Mouse (Mus musculus) MEL (cell line): ENCODE data around the gene Rdh11. TPM values are rescaled to one million over a fixed set of nuclear protein-coding genes. Genes with fewer than 3 reads are reported as not detected.
A peak's percentile ranks its signal among the peaks of the same experiment; 100 is the strongest.

Experiments used
- DNase-seq: peaks from one replicate; pipeline ENCODE4 v3.0.0; 2011; ENCODE audit warnings: low read depth, low spot score
- H3K27ac ChIP-seq: 2 replicates; pipeline ENCODE4 v1.5.1; 2012; ENCODE audit warnings: low read depth, mild to moderate bottlenecking, control low read depth, low read length, moderate library complexity; ENCODE audit not compliant: control insufficient read depth
- H3K27me3 ChIP-seq, 2 experiments: fragments of 150-350 bp in 1 of 2; sonication (generic) in 1 of 2; 2 replicates each; pipeline ENCODE4 v1.6.1; 2012; ENCODE audit warnings: low read length in 2 of 2, mild to moderate bottlenecking in 2 of 2, improper control_type of control experiment in 1 of 2, moderate library complexity in 1 of 2; ENCODE audit not compliant: insufficient read depth in 2 of 2, control insufficient read depth in 1 of 2
- H3K36me3 ChIP-seq, 2 experiments: 2 replicates each; pipeline ENCODE4 v1.6.1; 2012 to 2014; ENCODE audit warnings: low read length in 2 of 2, improper control_type of control experiment in 1 of 2, inconsistent platforms in 1 of 2, mild to moderate bottlenecking in 1 of 2; ENCODE audit not compliant: insufficient read depth in 2 of 2, control insufficient read depth in 1 of 2
- H3K4me1 ChIP-seq, 2 experiments: fragments of 150-350 bp in 1 of 2; sonication (generic) in 1 of 2; 2 replicates each; pipeline ENCODE4 v1.6.1; 2012; ENCODE audit warnings: low read length in 2 of 2, improper control_type of control experiment in 1 of 2, mild to moderate bottlenecking in 1 of 2; ENCODE audit not compliant: insufficient read depth in 2 of 2, control insufficient read depth in 1 of 2
- H3K4me3 ChIP-seq, 2 experiments: fragments of 150-350 bp in 1 of 2; sonication (generic) in 1 of 2; 2 replicates each; pipeline ENCODE4 v1.5.1; 2012; ENCODE audit warnings: low read depth in 2 of 2, low read length in 2 of 2, mild to moderate bottlenecking in 2 of 2, moderate library complexity in 2 of 2, control low read depth in 1 of 2, improper control_type of control experiment in 1 of 2; ENCODE audit not compliant: control insufficient read depth in 1 of 2, insufficient read depth in 1 of 2
- H3K79me2 ChIP-seq: 2 replicates; pipeline ENCODE4 v1.6.1; 2012; ENCODE audit warnings: mild to moderate bottlenecking, low read length, moderate library complexity; ENCODE audit not compliant: control insufficient read depth, poor library complexity, insufficient read depth
- H3K9ac ChIP-seq: 2 replicates; pipeline ENCODE4 v1.6.1; 2012; ENCODE audit warnings: low read depth, mild to moderate bottlenecking, control low read depth, low read length, moderate library complexity; ENCODE audit not compliant: control insufficient read depth, poor library complexity, severe bottlenecking
- H3K9me3 ChIP-seq: fragments of 150-350 bp; sonication (generic); replicated peaks from 2 replicates; pipeline ENCODE4 v1.6.1; 2012; ENCODE audit warnings: mild to moderate bottlenecking, low read length, improper control_type of control experiment, moderate library complexity; ENCODE audit not compliant: insufficient read depth
- BHLHE40 ChIP-seq: IDR thresholded peaks from 2 replicates; pipeline ENCODE4 v1.6.1; 2012; ENCODE audit warnings: low read depth, mild to moderate bottlenecking, inconsistent platforms, low read length, improper control_type of control experiment, borderline replicate concordance
- CTCF ChIP-seq, 3 experiments: IDR thresholded peaks in 2 of 3; conservative IDR thresholded peaks in 1 of 3; 2 replicates each; pipeline ENCODE4 v1.5.1; 2011 to 2012; ENCODE audit warnings: low read length in 3 of 3, low read depth in 2 of 3, mild to moderate bottlenecking in 2 of 3, improper control_type of control experiment in 1 of 3, inconsistent platforms in 1 of 3, mixed read lengths in 1 of 3, moderate library complexity in 1 of 3; ENCODE audit not compliant: control insufficient read depth in 1 of 3, insufficient read depth in 1 of 3, poor library complexity in 1 of 3, severe bottlenecking in 1 of 3
- E2F4 ChIP-seq: IDR thresholded peaks from 2 replicates; pipeline ENCODE4 v1.6.1; 2011; ENCODE audit warnings: low read depth, low read length, improper control_type of control experiment, borderline replicate concordance
- EP300 ChIP-seq, 2 experiments: IDR thresholded peaks; 2 replicates each; pipeline ENCODE4 v1.6.1; 2011; ENCODE audit warnings: improper control_type of control experiment in 2 of 2, low read length in 2 of 2, low read depth in 1 of 2, mild to moderate bottlenecking in 1 of 2
- ETS1 ChIP-seq: IDR thresholded peaks from 2 replicates; pipeline ENCODE4 v1.6.1; 2012; ENCODE audit warnings: low read depth, mild to moderate bottlenecking, inconsistent platforms, low read length, improper control_type of control experiment, moderate library complexity
- GATA1 ChIP-seq: IDR thresholded peaks from 2 replicates; pipeline ENCODE4 v1.6.1; 2011; ENCODE audit warnings: low read depth, low read length, improper control_type of control experiment
- HCFC1 ChIP-seq: IDR thresholded peaks from 2 replicates; pipeline ENCODE4 v1.6.1; 2012; ENCODE audit warnings: low read depth, mild to moderate bottlenecking, inconsistent platforms, low read length, improper control_type of control experiment, moderate library complexity
- JUND ChIP-seq: IDR thresholded peaks from 2 replicates; pipeline ENCODE4 v1.6.1; 2011; ENCODE audit warnings: low read depth, mild to moderate bottlenecking, improper control_type of control experiment, low read length
- MAX ChIP-seq: IDR thresholded peaks from 2 replicates; pipeline ENCODE4 v1.6.1; 2011; ENCODE audit warnings: low read length, improper control_type of control experiment
- MEF2A ChIP-seq: IDR thresholded peaks from 2 replicates; pipeline ENCODE4 v1.6.1; 2014; ENCODE audit warnings: low read depth, mild to moderate bottlenecking, inconsistent platforms, low read length, improper control_type of control experiment; ENCODE audit not compliant: poor library complexity, insufficient replicate concordance, severe bottlenecking; ENCODE audit errors: extremely low read depth
- MYB ChIP-seq: IDR thresholded peaks from 2 replicates; pipeline ENCODE4 v1.6.1; 2011; ENCODE audit warnings: mild to moderate bottlenecking, low read depth, low read length, improper control_type of control experiment
- RAD21 ChIP-seq: IDR thresholded peaks from 2 replicates; pipeline ENCODE4 v1.6.1; 2011; ENCODE audit warnings: mild to moderate bottlenecking, low read depth, low read length, improper control_type of control experiment
- RCOR1 ChIP-seq: IDR thresholded peaks from 2 replicates; pipeline ENCODE4 v1.6.1; 2012; ENCODE audit warnings: low read depth, mild to moderate bottlenecking, inconsistent platforms, low read length, improper control_type of control experiment
- SMC3 ChIP-seq: IDR thresholded peaks from 2 replicates; pipeline ENCODE4 v1.6.1; 2011; ENCODE audit warnings: low read depth, low read length, improper control_type of control experiment
- UBTF ChIP-seq: IDR thresholded peaks from 2 replicates; pipeline ENCODE4 v1.6.1; 2012; ENCODE audit warnings: low read depth, mild to moderate bottlenecking, inconsistent platforms, low read length, improper control_type of control experiment, moderate library complexity, borderline replicate concordance; ENCODE audit not compliant: insufficient read depth
- ZC3H11A ChIP-seq: IDR thresholded peaks from 2 replicates; pipeline ENCODE4 v1.6.1; 2012; ENCODE audit warnings: low read depth, mild to moderate bottlenecking, inconsistent platforms, low read length, improper control_type of control experiment
- polyA plus RNA-seq, 2 experiments: library from polyadenylated mRNA; stranded (reverse) in 1 of 2; unstranded in 1 of 2; fragments of >175 nt in 1 of 2; fragments of >200 nt in 1 of 2; gene quantifications; 2 replicates each; pipeline versions ENCODE4 v1.2.1 to v1.2.4; 2012; ENCODE audit warnings: low replicate concordance in 2 of 2, low read depth in 1 of 2; ENCODE audit not compliant: insufficient read length in 2 of 2, insufficient read depth in 1 of 2, missing spikeins in 1 of 2
- total RNA-seq: library from RNA; depleted of rRNA; stranded (reverse); fragments of 300-350 nt; gene quantifications from 2 replicates; pipeline ENCODE4 v1.2.3, GENCODE M21; 2012

Gene Rdh11
- total and polyA plus RNA-seq, 3 experiments: 22.0 to 44.5 (median 29.8) TPM

DNA sequence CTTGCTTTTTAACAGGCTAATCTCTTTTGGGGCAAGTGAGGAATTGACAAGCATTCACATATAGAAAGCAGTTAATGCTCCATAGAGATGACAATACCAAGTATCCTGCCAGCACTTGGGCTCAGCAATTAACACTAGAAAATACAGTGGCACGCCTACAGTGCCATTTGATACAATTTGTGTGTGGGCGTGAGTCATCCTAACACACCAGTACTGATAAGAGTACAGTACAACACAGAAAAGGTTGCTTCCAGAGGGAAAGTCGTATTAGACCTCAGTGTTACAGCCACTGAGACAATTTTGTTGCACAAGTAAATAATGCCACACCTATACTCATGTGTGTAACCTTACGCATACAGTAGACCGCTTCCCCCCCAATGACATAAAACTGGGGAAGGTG lies 5.0 kb upstream of the Rdh11 start:
- Histone ChIP-seq H3K9ac (no peak overlapping the region), H3K79me2 (no peaks in the 10 kb centered on the region)
- TF ChIP-seq RCOR1 (no peak), GATA1 (peak; percentile 76), MYB (no peak), HCFC1 (no peak), MEF2A (no peak), UBTF (no peak), BHLHE40 (no peak), JUND (peak; percentile 56; the same call in 1 of the 2 replicates), EP300 (IDR thresholded peaks at IDR 0.05; ENCODE audit: low read depth in 1 of 2, low read length in 2 of 2) (peak; percentile 18 to 60; a peak in 3 of 4 replicates), E2F4 (no peak)
- TF ChIP-seq, all 39 proteins: peak for 3
- H3K4me3 ChIP-seq: no peak overlapping the region
- H3K27me3 ChIP-seq: no peaks in the 10 kb centered on the region
- H3K9me3 ChIP-seq: no peaks in the 10 kb centered on the region
- peaks cover 5 to 13% of the 10 kb centered on the region in 2 experiments; a peak in 3 of 4 replicates for H3K4me1 ChIP-seq
- peaks cover 0 to 3% of the 10 kb centered on the region in 2 experiments; a peak in 2 of 4 replicates for H3K36me3 ChIP-seq
- DNase-seq: peak; percentile 54
- H3K27ac ChIP-seq: no peak overlapping the region

DNA sequence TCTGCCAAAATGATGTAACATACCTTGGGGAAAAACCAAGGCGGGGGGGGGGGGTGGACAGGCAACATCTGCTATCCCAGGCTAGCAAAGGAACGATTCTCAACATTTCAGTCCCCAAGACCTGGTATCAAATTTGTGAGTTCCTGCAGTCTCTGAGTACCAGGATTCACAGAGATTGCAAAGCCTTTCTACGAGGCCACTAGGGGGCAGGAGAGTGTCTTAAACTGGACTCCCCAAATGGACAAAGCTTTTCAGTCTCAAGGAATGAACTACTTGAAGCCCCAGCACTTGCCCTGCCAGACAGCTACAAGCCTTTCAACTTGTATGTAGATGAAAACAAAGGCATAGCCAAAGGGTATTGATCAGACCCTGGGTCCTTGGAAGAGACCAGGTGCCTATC lies 1.3 kb upstream of the Rdh11 start:
- Histone ChIP-seq H3K27me3 (no peaks in the 10 kb centered on the region), H3K4me1 (peaks cover 5 to 21% of the 10 kb centered on the region in 2 experiments; a peak in 3 of 4 replicates), H3K36me3 (peaks cover 0 to 10% of the 10 kb centered on the region in 2 experiments; a peak in 3 of 4 replicates), H3K79me2 (no peaks in the 10 kb centered on the region; the same call in 1 of the 2 replicates), H3K9me3 (no peaks in the 10 kb centered on the region), H3K9ac (no peak overlapping the region), H3K27ac (no peak overlapping the region), H3K4me3 (no peak overlapping the region)
- peak; percentile 91 for DNase-seq
- peak; percentile 77 for TF ChIP-seq SMC3
- TF ChIP-seq BHLHE40: 0 out of 2 replicates have a peak, but pooled peaks have one; percentile 41
- no peak for TF ChIP-seq ETS1
- TF ChIP-seq RAD21: peak; percentile 85
- peak; percentile 61 for TF ChIP-seq ZC3H11A
- TF ChIP-seq HCFC1: peak; percentile 51
- peak; percentile 67 to 88 (median 84) for TF ChIP-seq CTCF (IDR thresholded peaks at IDR 0.05 in 2 of 3, conservative IDR thresholded peaks at IDR 0.05 in 1 of 3; ENCODE audit: control insufficient read depth in 1 of 3, insufficient read depth in 1 of 3, low read depth in 2 of 3, low read length in 3 of 3, poor library complexity in 1 of 3, severe bottlenecking in 1 of 3)
- no peak for TF ChIP-seq MAX
